Mouse (Mus musculus) hematopoietic stem cell, adult 5-6 weeks (primary cell): ENCODE data around the gene Tmem44. TPM values are rescaled to one million over a fixed set of nuclear protein-coding genes. Genes with fewer than 3 reads are reported as not detected.

Source experiments
- ATAC-seq, 2 experiments: fragments of 125-278 bp in 1 of 2; replicated peaks in 1 of 2; 2 replicates each; pipeline ENCODE4 v1.8.0; 2016 to 2017; ENCODE audit warnings: inconsistent platforms in 2 of 2, mild to moderate bottlenecking in 2 of 2, moderate number of reproducible peaks in 2 of 2, low read depth in 1 of 2, moderate TSS enrichment in 1 of 2; ENCODE audit not compliant: low FRiP score in 2 of 2, poor library complexity in 2 of 2, severe bottlenecking in 2 of 2, insufficient read depth in 1 of 2, low TSS enrichment in 1 of 2
- total RNA-seq: library from RNA; stranded (forward); fragments of 172-1452, 232-1000 nt; gene quantifications from 2 replicates; pipeline ENCODE4 v1.2.3, GENCODE M21; 2017

The Tmem44 gene
- total RNA-seq, 1 experiment from 2014 or later = 6.6 TPM

DNA sequence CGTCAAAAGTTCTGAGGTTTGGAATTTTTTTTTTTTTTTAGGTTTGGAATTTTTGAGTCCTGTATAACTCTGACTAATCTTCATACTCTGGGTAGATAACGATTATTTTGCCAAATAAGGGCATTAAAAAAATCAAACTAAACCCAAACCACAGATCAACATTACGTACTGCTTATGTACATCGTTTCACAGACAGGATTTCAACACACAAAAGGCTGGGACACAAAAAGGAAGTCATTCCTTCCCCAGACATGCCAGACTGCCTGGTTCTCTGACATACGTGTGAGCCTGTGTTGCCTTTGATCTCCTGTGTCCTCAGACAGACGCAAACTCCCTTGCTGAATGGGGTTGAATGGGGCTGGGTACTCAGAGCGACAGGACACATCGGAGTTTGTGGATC is 22.3 kb downstream of the Tmem44 start:
- no peak for ATAC-seq

- no peak for ATAC-seq
Measured at GRCm38 (mm10) chr16:30527889-30528288, 22.8 kb downstream of the Tmem44 start.

DNA sequence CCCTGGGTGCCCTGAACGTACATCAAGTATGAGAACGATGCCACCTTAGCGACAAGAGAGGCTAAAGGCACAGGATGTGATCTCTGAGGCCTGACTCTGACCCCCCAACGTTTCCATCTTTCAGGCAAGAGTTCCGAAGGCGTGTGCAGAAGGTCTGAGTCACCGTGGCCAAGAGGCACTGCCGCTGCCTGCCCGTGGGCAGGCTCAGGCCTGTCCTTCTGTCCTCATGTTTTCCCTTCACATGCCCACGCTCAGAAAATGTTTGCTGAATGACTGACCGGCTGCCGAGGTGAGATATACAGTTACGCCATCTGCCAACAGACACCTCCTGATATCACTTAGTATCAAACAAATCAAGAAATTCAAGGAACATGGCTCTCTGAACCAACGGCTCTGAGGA is 24.9 kb downstream of the Tmem44 start:
- no peak for ATAC-seq

- no peak for ATAC-seq
Measured at GRCm38 (mm10) chr16:30524481-30524880, 26.2 kb downstream of the Tmem44 start.

GRCm38 (mm10) chr16:30522253-30522940 is 28.2 kb downstream of the Tmem44 start:
- ATAC-seq = no peak

GRCm38 (mm10) chr16:30521147-30521546 is 29.5 kb downstream of the Tmem44 start:
- ATAC-seq = no peak

GRCm38 (mm10) chr16:30520361-30520823 is 30.2 kb downstream of the Tmem44 start:
- ATAC-seq = peak; percentile 46 to 59; a peak in 1 of 4 replicates

DNA sequence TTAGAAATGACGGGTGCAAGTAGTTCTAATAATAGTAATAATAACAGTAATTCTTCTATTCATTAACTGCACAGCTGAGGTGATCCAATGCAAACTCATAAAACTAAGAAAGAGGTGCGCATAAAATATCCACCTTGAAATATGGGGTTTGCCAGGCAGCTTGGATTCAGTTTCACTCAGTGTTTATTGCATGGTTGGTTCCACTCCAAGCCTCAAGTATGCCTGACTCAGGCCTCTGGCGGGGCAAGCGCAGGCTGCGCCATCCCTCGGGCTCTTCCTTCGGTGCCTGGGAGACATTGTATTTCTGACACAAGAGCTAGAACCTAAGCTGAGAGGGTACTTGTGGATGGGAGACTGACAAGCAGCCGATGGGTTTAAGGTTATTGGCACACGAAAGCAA is 32.0 kb downstream of the Tmem44 start:
- no peak for ATAC-seq

DNA sequence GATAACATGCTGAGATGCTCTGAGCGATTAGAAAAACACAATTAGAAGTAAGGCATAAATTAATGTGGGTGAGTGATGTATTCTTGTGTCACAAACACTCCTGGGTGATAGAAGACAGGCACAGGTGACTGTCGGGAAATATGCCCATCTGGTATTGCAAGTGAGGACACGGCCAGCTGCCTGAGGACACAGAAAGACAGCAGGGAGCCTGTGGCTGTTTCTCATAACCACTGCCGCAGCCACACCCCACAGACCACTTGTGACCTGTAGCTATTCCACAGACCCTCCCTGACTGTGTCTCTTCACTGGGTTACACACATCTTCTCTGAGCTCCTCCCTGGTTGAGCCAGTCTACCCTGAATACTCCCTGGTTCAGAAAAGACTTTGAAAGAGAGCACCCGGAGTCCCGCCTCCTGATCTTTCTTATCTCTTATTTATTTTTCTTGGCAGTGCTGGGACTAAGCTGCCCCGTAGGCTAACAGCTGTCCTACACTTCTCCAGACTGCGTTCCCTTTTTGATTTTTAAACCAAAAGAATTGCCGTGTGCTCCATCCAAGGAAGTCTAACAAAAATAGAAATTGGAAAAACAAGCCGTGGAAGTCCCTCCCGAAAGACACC is 32.9 kb downstream of the Tmem44 start:
- no peak for ATAC-seq

- ATAC-seq = no peak
Measured at GRCm38 (mm10) chr16:30516993-30517392, 33.6 kb downstream of the Tmem44 start.

GRCm38 (mm10) chr16:30515418-30515817 is 35.2 kb downstream of the Tmem44 start:
- ATAC-seq = no peak

GRCm38 (mm10) chr16:30513050-30514024 is 37.3 kb downstream of the Tmem44 start:
- no peak for ATAC-seq

DNA sequence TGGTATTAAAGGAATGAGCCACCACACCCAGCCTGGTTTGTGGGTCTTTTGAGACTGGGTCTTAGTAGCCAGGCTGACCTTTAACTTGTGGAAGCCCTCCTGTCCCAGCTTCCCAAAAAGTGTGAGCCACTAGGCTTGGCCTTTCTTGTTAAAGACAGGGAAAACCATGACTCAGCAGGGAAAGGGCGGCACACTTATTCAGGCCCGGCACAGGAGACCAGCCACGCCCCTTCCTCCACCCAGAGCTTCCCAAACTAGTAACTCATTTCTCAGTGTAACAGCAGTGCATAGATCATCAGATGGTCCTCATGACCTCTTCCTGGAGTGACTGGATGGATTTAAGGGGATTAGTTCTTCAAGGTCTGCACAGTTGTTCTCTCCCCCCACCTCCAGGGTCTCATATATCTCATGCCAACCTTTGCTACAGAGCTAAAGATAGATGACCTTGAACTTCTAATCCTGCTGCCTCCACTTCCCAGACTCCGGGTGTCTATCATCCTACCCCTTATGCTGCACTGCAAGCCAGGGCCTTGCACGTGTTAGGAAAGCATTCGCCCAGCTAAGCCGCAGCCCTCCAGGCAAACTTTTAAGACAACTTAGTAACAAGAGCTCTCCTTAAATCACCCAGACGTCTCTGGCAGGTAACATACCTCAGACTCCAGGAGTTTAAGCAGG is 38.1 kb downstream of the Tmem44 start:
- ATAC-seq = no peak

GRCm38 (mm10) chr16:30511563-30512340 is 38.9 kb downstream of the Tmem44 start:
- ATAC-seq = peak in 1 of 2 experiments; percentile 19; a peak in 1 of 4 replicates

DNA sequence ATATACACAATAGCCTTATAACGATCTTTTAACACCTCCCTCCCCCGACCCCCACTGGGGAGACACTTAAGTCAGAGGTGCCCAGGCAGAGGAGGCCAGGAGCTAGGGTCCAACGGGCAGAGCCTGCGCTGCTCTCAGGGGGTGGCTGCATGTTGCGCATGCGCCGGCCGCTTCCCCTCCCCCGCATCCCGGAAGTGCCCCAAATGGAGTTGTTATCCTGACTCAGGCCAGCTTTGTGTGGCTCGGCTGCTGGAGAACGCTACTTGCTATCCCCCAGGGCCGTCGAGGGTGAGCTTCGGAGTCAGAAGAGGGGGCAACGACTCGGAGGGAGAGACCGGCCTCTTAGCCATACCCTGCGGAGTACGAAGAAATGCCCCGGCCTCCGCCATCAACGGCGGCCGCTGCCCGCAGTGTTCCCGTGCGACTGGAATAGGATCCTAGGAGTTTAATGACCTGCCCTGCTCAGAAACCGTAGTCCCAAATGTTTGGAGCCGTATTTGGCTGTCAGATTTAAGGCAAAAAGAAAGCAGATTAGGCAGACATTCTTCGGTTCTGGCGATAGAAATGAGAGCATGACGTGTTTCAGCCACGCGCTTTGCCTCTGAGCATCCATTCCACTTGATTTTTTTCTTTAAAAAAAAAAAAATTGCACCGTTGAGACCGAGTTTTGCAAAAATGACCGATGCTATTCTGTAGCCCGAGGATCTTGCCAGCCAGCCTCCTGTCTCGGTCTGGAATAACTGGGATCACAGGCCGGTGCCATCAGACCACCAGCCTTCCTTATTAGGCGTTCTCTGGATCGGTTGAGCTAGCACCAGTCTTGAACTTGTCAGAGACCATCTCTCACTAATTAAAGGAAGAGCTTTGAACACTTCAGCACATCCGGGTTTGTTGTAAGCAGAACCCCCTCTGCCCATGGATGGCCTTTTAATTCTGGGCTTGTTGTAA is 39.9 kb downstream of the Tmem44 start:
- peak; percentile 77 for ATAC-seq

DNA sequence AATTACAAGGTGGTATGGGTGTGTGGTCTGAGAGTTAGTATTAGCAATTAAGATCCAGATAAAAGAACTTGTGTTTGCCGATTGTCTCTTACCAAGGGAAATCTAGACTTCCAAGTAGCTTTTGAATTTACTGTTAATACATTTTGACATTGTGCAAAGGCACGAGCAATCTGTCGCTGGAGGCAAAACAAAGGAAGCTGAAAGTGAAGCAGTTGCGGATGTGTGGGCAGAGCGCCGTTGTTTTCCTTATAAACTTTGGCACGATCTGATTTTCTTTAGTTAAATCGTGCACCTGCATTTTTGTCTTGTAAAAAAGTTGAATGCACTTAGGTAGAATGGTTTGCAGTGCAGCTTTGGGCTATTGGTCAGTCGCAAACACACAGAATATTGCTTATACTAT is 40.6 kb downstream of the Tmem44 start:
- ATAC-seq = no peak
